Mouse (Mus musculus) stomach, postnatal 0 days (tissue): ENCODE measurements at regions not wholly inside any gene's neighbourhood (a gene's known extent, or its start where the extent isn't known, plus 50 kb on each side); places are given as distances from the start of the nearest gene placed in this dataset.

Experiments used
- ATAC-seq: fragments of 200-750 bp; cut with Nextera tagmentation; 2 replicates; pipeline ENCODE4 v1.8.0; 2017; ENCODE audit not compliant: low FRiP score, low TSS enrichment
- DNase-seq: peaks from one replicate; pipeline ENCODE4 v3.0.0-alpha.2; 2016; ENCODE audit warnings: low spot score
- H3K27ac ChIP-seq: fragments of 300-500 bp; sonication (generic); replicated peaks from 2 replicates; pipeline ENCODE4 v1.5.1; 2014; ENCODE audit warnings: mild to moderate bottlenecking, control low read depth
- H3K27me3 ChIP-seq: fragments of 300-500 bp; sonication (generic); 2 replicates; pipeline ENCODE4 v1.6.1; 2014; ENCODE audit warnings: low read length; ENCODE audit not compliant: control insufficient read depth, insufficient read depth
- H3K36me3 ChIP-seq: fragments of 300-500 bp; sonication (generic); 2 replicates; pipeline ENCODE4 v1.6.1; 2014; ENCODE audit warnings: low read length, mixed read lengths; ENCODE audit not compliant: control insufficient read depth, insufficient read depth
- H3K4me1 ChIP-seq: fragments of 300-500 bp; sonication (generic); replicated peaks from 2 replicates; pipeline ENCODE4 v1.6.1; 2014; ENCODE audit warnings: antibody characterized with exemption; ENCODE audit not compliant: control insufficient read depth, insufficient read depth
- H3K4me2 ChIP-seq: fragments of 300-500 bp; sonication (generic); replicated peaks from 2 replicates; pipeline ENCODE4 v1.6.1; 2014; ENCODE audit warnings: low read depth, mild to moderate bottlenecking, control low read depth, moderate library complexity
- H3K4me3 ChIP-seq: fragments of 300-500 bp; sonication (generic); 2 replicates; pipeline ENCODE4 v1.5.1; 2014; ENCODE audit warnings: low read depth, low read length, control low read depth
- H3K9ac ChIP-seq: fragments of 300-500 bp; sonication (generic); 2 replicates; pipeline ENCODE4 v1.6.1; 2014; ENCODE audit warnings: mild to moderate bottlenecking, low read length, control low read depth, mixed read lengths
- H3K9me3 ChIP-seq: fragments of 300-500 bp; sonication (generic); 2 replicates; pipeline ENCODE4 v1.6.1; 2016; ENCODE audit warnings: low read length; ENCODE audit not compliant: control insufficient read depth
- CTCF ChIP-seq: IDR thresholded peaks from 2 replicates; pipeline ENCODE4 v1.5.1; 2016; ENCODE audit warnings: antibody characterized with exemption, low read depth, mild to moderate bottlenecking, moderate library complexity
- EP300 ChIP-seq: optimal IDR thresholded peaks from 2 replicates; pipeline ENCODE3; 2016; ENCODE audit warnings: antibody characterized with exemption
- WGBS: fragments of 180-500 bp; shearing (Covaris S2); extraction: QIAGEN DNeasy Blood & Tissue Kit; methylation state at CpG from one replicate; pipeline ENCODE4 v1.1.7; 2014; 5-methylcytosine and 5-hydroxymethylcytosine counted together

- DNase-seq = no peak
- H3K9ac ChIP-seq = no peak overlapping the region
- 12% methylated on average over 22 of the region's 22 CpGs for WGBS
Observed at GRCm38 (mm10) chr8:12162921-12163705, 115.5 kb upstream of the A230072I06Rik start.

GRCm38 (mm10) chr8:12165487-12166152, 113.0 kb upstream of the A230072I06Rik start:
- Histone ChIP-seq H3K27me3 (no peaks in the 10 kb centered on the region), H3K4me2 (no peak overlapping the region), H3K9ac (no peak overlapping the region), H3K4me3 (no peak overlapping the region), H3K36me3 (no peaks in the 10 kb centered on the region), H3K9me3 (no peaks in the 10 kb centered on the region), H3K4me1 (0 out of 2 replicates have a peak, but pooled peaks cover 2% of the 10 kb centered on the region), H3K27ac (no peak overlapping the region)
- 62% methylated on average over 23 of the region's 23 CpGs for WGBS
- TF ChIP-seq CTCF = no peak
- TF ChIP-seq EP300 = no peak
- no peak for DNase-seq
- ATAC-seq = no peak

More at GRCm38 (mm10) chr8:12162921-12163705, 115.5 kb upstream of the A230072I06Rik start:
- H3K4me1 ChIP-seq = 0 out of 2 replicates have a peak, but pooled peaks cover 2% of the 10 kb centered on the region
- H3K4me3 ChIP-seq = no peak overlapping the region; the same call in 1 of the 2 replicates
- peak overlapping the region; percentile 44 for H3K4me2 ChIP-seq
- TF ChIP-seq EP300 (no peak), CTCF (no peak)
- H3K27ac ChIP-seq = no peak overlapping the region
- H3K9me3 ChIP-seq = no peaks in the 10 kb centered on the region
- no peaks in the 10 kb centered on the region for H3K36me3 ChIP-seq
- ATAC-seq = no peak
- H3K27me3 ChIP-seq = no peaks in the 10 kb centered on the region

GRCm38 (mm10) chr8:12171788-12172187, 106.8 kb upstream of the A230072I06Rik start:
- DNase-seq = no peak
- H3K36me3 ChIP-seq = no peaks in the 10 kb centered on the region
- no peak overlapping the region for H3K9ac ChIP-seq
- no peak overlapping the region for H3K27ac ChIP-seq
- H3K27me3 ChIP-seq = no peaks in the 10 kb centered on the region
- TF ChIP-seq CTCF = no peak
- no peak for TF ChIP-seq EP300
- WGBS = 73% methylated on average over 12 of the region's 12 CpGs
- no peak overlapping the region for H3K4me2 ChIP-seq
- H3K9me3 ChIP-seq = no peaks in the 10 kb centered on the region
- H3K4me1 ChIP-seq = no peaks in the 10 kb centered on the region
- no peak overlapping the region for H3K4me3 ChIP-seq
- no peak for ATAC-seq

- TF ChIP-seq CTCF (no peak), EP300 (no peak)
- Histone ChIP-seq H3K4me2 (no peak overlapping the region), H3K4me3 (no peak overlapping the region), H3K4me1 (no peaks in the 10 kb centered on the region), H3K27me3 (no peaks in the 10 kb centered on the region), H3K36me3 (no peaks in the 10 kb centered on the region), H3K9ac (no peak overlapping the region), H3K27ac (no peak overlapping the region), H3K9me3 (no peaks in the 10 kb centered on the region)
- ATAC-seq (no peak), DNase-seq (no peak)
- 46% methylated on average over 13 of the region's 13 CpGs for WGBS
Observed at GRCm38 (mm10) chr8:12175496-12175895, 103.1 kb upstream of the A230072I06Rik start.

GRCm38 (mm10) chr8:12184666-12185065, 94.0 kb upstream of the A230072I06Rik start:
- Histone ChIP-seq H3K27me3 (no peaks in the 10 kb centered on the region), H3K4me3 (no peak overlapping the region), H3K9me3 (no peaks in the 10 kb centered on the region), H3K36me3 (no peaks in the 10 kb centered on the region), H3K27ac (no peak overlapping the region), H3K9ac (no peak overlapping the region), H3K4me1 (no peaks in the 10 kb centered on the region), H3K4me2 (no peak overlapping the region)
- DNase-seq (no peak), ATAC-seq (no peak)
- 78% methylated on average over 4 of the region's 4 CpGs for WGBS
- no peak for TF ChIP-seq EP300
- no peak for TF ChIP-seq CTCF

GRCm38 (mm10) chr8:12187366-12187765, 91.3 kb upstream of the A230072I06Rik start:
- WGBS = 91% methylated on average over 3 of the region's 3 CpGs
- DNase-seq (no peak), ATAC-seq (no peak)
- TF ChIP-seq CTCF = no peak
- TF ChIP-seq EP300 = no peak
- no peaks in the 10 kb centered on the region for H3K27me3 ChIP-seq
- H3K9me3 ChIP-seq = no peaks in the 10 kb centered on the region
- no peak overlapping the region for H3K4me2 ChIP-seq
- H3K9ac ChIP-seq = no peak overlapping the region
- no peaks in the 10 kb centered on the region for H3K36me3 ChIP-seq
- H3K4me1 ChIP-seq = no peaks in the 10 kb centered on the region
- no peak overlapping the region for H3K4me3 ChIP-seq
- no peak overlapping the region for H3K27ac ChIP-seq
